Mouse (Mus musculus): Measurements from ENCODE around the gene 1700003E16Rik.

1700003E16Rik gene

GRCm38 (mm10) chr6:83185895-83186861 lies 30.0 kb downstream of the 1700003E16Rik start:
- POLR2A ChIA-PET, result interaction anchor here in 3 of 4 experiments (0.5 to 3.3 kb wide), 20 partner anchors 8 to 534 kb away, joined by 3 to 12 read pairs (median 4); partner anchors contain the start of genes Aup1 (in 1 of the 3), Dctn1 (in 1 of the 3), Mob1a (in 1 of the 3) and Mthfd2 (in 1 of the 3)
- CTCF ChIA-PET, result interaction anchor here in 3 of 4 experiments (0.5 to 3.2 kb wide), 17 partner anchors 8 to 190 kb away, joined by 3 to 15 read pairs (median 4); partner anchors contain the start of gene Dctn1 (in 3 of the 3)

- ChIA-PET CTCF (interaction anchor here in 1 of 4 experiments (3.2 kb wide), 1 partner anchor 78 kb away, joined by 15 read pairs; no protein-coding TSS in a partner anchor), POLR2A (interaction anchor here in 2 of 4 experiments (1.4 to 2.0 kb wide), 3 partner anchors 15 to 66 kb away, joined by 4 to 8 read pairs (median 4); partner anchors contain the start of gene Wbp1 (in 1 of the 2))
These were observed 30.7 kb downstream of the 1700003E16Rik start for GRCm38 (mm10) chr6:83186946-83187345.

GRCm38 (mm10) chr6:83193571-83193970 lies 37.4 kb downstream of the 1700003E16Rik start:
- ChIA-PET POLR2A (interaction anchor here in 1 of 4 experiments (0.6 to 1.7 kb wide), 2 partner anchors 73 to 266 kb away, joined by 5 read pairs; partner anchors contain the start of gene Wbp1), CTCF (interaction anchor here in 1 of 4 experiments (1.0 to 1.1 kb wide), 2 partner anchors 21 to 71 kb away, joined by 3 to 5 read pairs; no protein-coding TSS in a partner anchor)

- ChIA-PET CTCF (interaction anchor here (0.5 to 3.0 kb wide), 21 partner anchors 11 to 280 kb away, joined by 3 to 12 read pairs (median 3); partner anchors contain the start of genes 1700003E16Rik (in 1 of the 4), Ccdc142 (in 1 of the 4), Dctn1 (in 1 of the 4) and Gm42688 (in 1 of the 4)), POLR2A (interaction anchor here in 3 of 4 experiments (0.5 to 1.3 kb wide), 5 partner anchors 9 to 129 kb away, joined by 3 to 7 read pairs (median 3); partner anchors contain the start of genes Ccdc142 (in 1 of the 3) and Gm42688 (in 1 of the 3))
These were observed 41.3 kb downstream of the 1700003E16Rik start for GRCm38 (mm10) chr6:83197345-83198004.

- POLR2A ChIA-PET, result interaction anchor here in 1 of 4 experiments (1.1 to 1.5 kb wide), 4 partner anchors 19 to 146 kb away, joined by 3 to 5 read pairs (median 4); partner anchors contain the start of gene Dqx1
- CTCF ChIA-PET, result interaction anchor here in 3 of 4 experiments (0.6 to 2.0 kb wide), 4 partner anchors 12 to 29 kb away, joined by 3 to 8 read pairs (median 4); no protein-coding TSS in a partner anchor
These were observed 47.1 kb downstream of the 1700003E16Rik start for GRCm38 (mm10) chr6:83203320-83203719.

- CTCF ChIA-PET, result interaction anchor here in 2 of 4 experiments (0.7 to 1.5 kb wide), 2 partner anchors 9 to 1171 kb away, joined by 4 to 5 read pairs; no protein-coding TSS in a partner anchor
- POLR2A ChIA-PET, result interaction anchor here in 1 of 4 experiments (0.8 kb wide), 1 partner anchor 8 kb away, joined by 3 read pairs; no protein-coding TSS in a partner anchor
These were observed 49.6 kb downstream of the 1700003E16Rik start for GRCm38 (mm10) chr6:83205851-83206250.

- CTCF ChIA-PET, result interaction anchor here in 2 of 4 experiments (0.7 to 1.5 kb wide), 3 partner anchors 9 to 1171 kb away, joined by 3 to 5 read pairs (median 4); no protein-coding TSS in a partner anchor
- POLR2A ChIA-PET, result interaction anchor here in 1 of 4 experiments (0.8 kb wide), 1 partner anchor 9 kb away, joined by 3 read pairs; no protein-coding TSS in a partner anchor
These were observed 50.1 kb downstream of the 1700003E16Rik start for GRCm38 (mm10) chr6:83206321-83206720.

- CTCF ChIA-PET, result interaction anchor here in 1 of 4 experiments (1.3 kb wide), 1 partner anchor 69 kb away, joined by 3 read pairs; no protein-coding TSS in a partner anchor
- POLR2A ChIA-PET, result interaction anchor here in 2 of 4 experiments (0.6 to 1.6 kb wide), 3 partner anchors 15 to 61 kb away, joined by 3 to 4 read pairs (median 3); no protein-coding TSS in a partner anchor
These were observed 51.3 kb downstream of the 1700003E16Rik start for GRCm38 (mm10) chr6:83207361-83208049.

GRCm38 (mm10) chr6:83208050-83208400 lies 51.8 kb downstream of the 1700003E16Rik start:
- POLR2A ChIA-PET, result interaction anchor here in 2 of 4 experiments (0.6 to 1.6 kb wide), 3 partner anchors 16 to 60 kb away, joined by 3 to 4 read pairs (median 3); no protein-coding TSS in a partner anchor
- CTCF ChIA-PET, result no interaction called here

GRCm38 (mm10) chr6:83210495-83210894 lies 54.3 kb downstream of the 1700003E16Rik start:
- CTCF ChIA-PET, result no interaction called here

GRCm38 (mm10) chr6:83211526-83211925 lies 55.3 kb downstream of the 1700003E16Rik start:
- ChIA-PET POLR2A (interaction anchor here in 1 of 4 experiments (0.7 to 1.5 kb wide), 3 partner anchors 9 to 35 kb away, joined by 3 to 4 read pairs (median 3); partner anchors contain the start of gene Slc4a5), CTCF (interaction anchor here in 2 of 4 experiments (2.1 to 4.5 kb wide), 2 partner anchors 53 to 54 kb away, joined by 7 to 74 read pairs; no protein-coding TSS in a partner anchor)

More at GRCm38 (mm10) chr6:83210495-83210894, 54.3 kb downstream of the 1700003E16Rik start:
- POLR2A ChIA-PET, result interaction anchor here in 1 of 4 experiments (1.2 kb wide), 1 partner anchor 55 kb away, joined by 3 read pairs; no protein-coding TSS in a partner anchor
